Mouse (Mus musculus): Measurements from ENCODE around the gene Cyb5r3.

- no peak for TF ChIP-seq CTCF (conservative IDR thresholded peaks at IDR 0.05 in 1 of 2, IDR thresholded peaks at IDR 0.05 in 1 of 2; ENCODE audit: low read depth in 2 of 2, low read length in 2 of 2)
- TF ChIP-seq CHD1 (IDR thresholded peaks at IDR 0.05; ENCODE audit: low read depth, low read length) = no peak
- no peak for TF ChIP-seq E2F4 (IDR thresholded peaks at IDR 0.05; ENCODE audit: insufficient replicate concordance, low read depth, low read length)
- TF ChIP-seq POLR2AphosphoS2 (IDR thresholded peaks at IDR 0.05; ENCODE audit: low read depth, low read length) = no peak
- no peak for TF ChIP-seq MAX (IDR thresholded peaks at IDR 0.05; ENCODE audit: low read length)
- TF ChIP-seq KAT2A (IDR thresholded peaks at IDR 0.05; ENCODE audit: insufficient replicate concordance, low read length) = no peak
- TF ChIP-seq UBTF (IDR thresholded peaks at IDR 0.05; ENCODE audit: low read depth, low read length) = no peak
These were observed 21.7 kb downstream of the Cyb5r3 start for GRCm38 (mm10) chr15:83150694-83151093.
